Mouse (Mus musculus): Measurements from ENCODE around the gene Fbn1. TPM values are rescaled to one million over a fixed set of nuclear protein-coding genes. Genes with fewer than 3 reads are reported as not detected.

Gene Fbn1
- total and polyA plus RNA-seq, 3 experiments, result 0.04 to 0.17 (median 0.09) TPM

DNA sequence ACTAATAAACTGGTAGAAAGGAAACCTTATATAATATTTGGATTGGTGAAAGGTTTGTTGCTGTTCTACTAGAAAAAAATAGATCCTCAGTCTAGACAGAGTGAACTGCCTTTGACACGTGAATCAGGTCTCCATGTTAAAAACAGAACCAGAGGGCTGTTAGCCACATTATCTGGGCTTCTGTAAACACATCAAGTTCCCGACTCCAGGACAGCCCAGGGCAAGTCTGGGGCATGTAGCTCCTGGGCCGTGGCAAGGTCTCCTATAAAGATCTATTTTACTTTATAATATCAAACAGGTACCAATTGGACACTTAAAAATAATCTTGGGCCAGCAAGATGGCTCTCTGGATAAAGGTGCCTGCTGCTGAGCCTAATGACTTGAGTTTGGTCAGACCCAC, 251.9 kb downstream of the Fbn1 start:
- H3K9me3 ChIP-seq (replicated peaks; ENCODE audit: low read length), result peaks cover 3% of the 10 kb centered on the region
- no peaks in the 10 kb centered on the region for H3K27me3 ChIP-seq (replicated peaks)
- H3K4me1 ChIP-seq (ENCODE audit: control insufficient read depth in 1 of 2, insufficient read depth in 2 of 2), result peaks cover 4 to 16% of the 10 kb centered on the region in 2 experiments; a peak in 2 of 4 replicates
- DNase-seq (ENCODE audit: extremely low read depth), result no peak
- no peak overlapping the region for H3K4me3 ChIP-seq (replicated peaks in 1 of 3; ENCODE audit: low read depth in 2 of 3, low read length in 2 of 3, poor library complexity in 1 of 3)
- H3K27ac ChIP-seq (ENCODE audit: insufficient read depth, low read depth), result no peak overlapping the region
- no peak overlapping the region for H3K4me2 ChIP-seq (ENCODE audit: insufficient read depth, low read depth, poor library complexity, severe bottlenecking)
- no peak overlapping the region for H3K9ac ChIP-seq (ENCODE audit: insufficient read depth, low read depth)
- in situ Hi-C loops (cut with MboI; ENCODE audit: low pct_ligation_motif_present, low pct_unique_long_range_greater_than_20kb, low sequenced_read_pairs) (no loop called here), dilution Hi-C loops (cut with MboI; ENCODE audit: extremely low pct_ligation_motif_present, extremely low pct_unique_long_range_greater_than_20kb, low sequenced_read_pairs) (no loop called here)
- no peak for TF ChIP-seq BHLHE40 (IDR thresholded peaks at IDR 0.05; ENCODE audit: low read depth, low read length)
- TF ChIP-seq POLR2AphosphoS2 (IDR thresholded peaks at IDR 0.05; ENCODE audit: low read depth, low read length), result 0 out of 2 replicates have a peak, but pooled peaks have one; percentile 19
- TF ChIP-seq USF1 (IDR thresholded peaks at IDR 0.05; ENCODE audit: low read depth, low read length), result no peak
- peaks cover 64 to 92% of the 10 kb centered on the region in 2 experiments for H3K36me3 ChIP-seq (replicated peaks in 1 of 2; ENCODE audit: control insufficient read depth in 1 of 2, insufficient read depth in 1 of 2, low read length in 1 of 2)
- peaks cover 45% of the 10 kb centered on the region for H3K79me2 ChIP-seq (replicated peaks; ENCODE audit: control insufficient read depth, extremely low read depth, insufficient read depth, poor library complexity, severe bottlenecking)

GRCm38 (mm10) chr2:125254630-125255029, 253.2 kb downstream of the Fbn1 start:
- H3K4me3 ChIP-seq (replicated peaks in 1 of 3; ENCODE audit: low read depth in 2 of 3, low read length in 2 of 3, poor library complexity in 1 of 3), result no peak overlapping the region
- no peak overlapping the region for H3K9ac ChIP-seq (ENCODE audit: insufficient read depth, low read depth)
- no peak overlapping the region for H3K27ac ChIP-seq (ENCODE audit: insufficient read depth, low read depth)
- peaks cover 4 to 24% of the 10 kb centered on the region in 2 experiments; a peak in 2 of 4 replicates for H3K4me1 ChIP-seq (ENCODE audit: control insufficient read depth in 1 of 2, insufficient read depth in 2 of 2)
- H3K27me3 ChIP-seq (replicated peaks), result no peaks in the 10 kb centered on the region
- dilution Hi-C loops (cut with MboI; ENCODE audit: extremely low pct_ligation_motif_present, extremely low pct_unique_long_range_greater_than_20kb, low sequenced_read_pairs) (no loop called here), in situ Hi-C loops (cut with MboI; ENCODE audit: low pct_ligation_motif_present, low pct_unique_long_range_greater_than_20kb, low sequenced_read_pairs) (no loop called here)
- TF ChIP-seq KAT2A (IDR thresholded peaks at IDR 0.05; ENCODE audit: insufficient replicate concordance, low read length) (no peak), IRF4 (IDR thresholded peaks at IDR 0.05; ENCODE audit: low read depth, low read length) (no peak), MEF2A (IDR thresholded peaks at IDR 0.05; ENCODE audit: borderline replicate concordance, low read depth, low read length) (no peak), CHD1 (IDR thresholded peaks at IDR 0.05; ENCODE audit: low read depth, low read length) (no peak), GABPA (IDR thresholded peaks at IDR 0.05; ENCODE audit: insufficient replicate concordance, low read depth, low read length) (no peak), MYC (IDR thresholded peaks at IDR 0.05; ENCODE audit: low read depth, low read length) (no peak), MAX (IDR thresholded peaks at IDR 0.05; ENCODE audit: low read length) (no peak), ZNF384 (IDR thresholded peaks at IDR 0.05; ENCODE audit: low read depth, low read length) (no peak), USF2 (conservative IDR thresholded peaks at IDR 0.05; ENCODE audit: low read depth, low read length) (no peak), NELFE (IDR thresholded peaks at IDR 0.05; ENCODE audit: low read depth, low read length) (no peak), JUND (conservative IDR thresholded peaks at IDR 0.05; ENCODE audit: low read depth, low read length) (no peak), MAFK (IDR thresholded peaks at IDR 0.05; ENCODE audit: insufficient replicate concordance, low read length) (no peak), BHLHE40 (IDR thresholded peaks at IDR 0.05; ENCODE audit: low read depth, low read length) (no peak), HCFC1 (IDR thresholded peaks at IDR 0.05; ENCODE audit: low read depth, low read length) (no peak)
- DNase-seq (ENCODE audit: extremely low read depth), result no peak
- peaks cover 3% of the 10 kb centered on the region for H3K9me3 ChIP-seq (replicated peaks; ENCODE audit: low read length)
- peaks cover 66 to 89% of the 10 kb centered on the region in 2 experiments for H3K36me3 ChIP-seq (replicated peaks in 1 of 2; ENCODE audit: control insufficient read depth in 1 of 2, insufficient read depth in 1 of 2, low read length in 1 of 2)
- peaks cover 57% of the 10 kb centered on the region for H3K79me2 ChIP-seq (replicated peaks; ENCODE audit: control insufficient read depth, extremely low read depth, insufficient read depth, poor library complexity, severe bottlenecking)
- H3K4me2 ChIP-seq (ENCODE audit: insufficient read depth, low read depth, poor library complexity, severe bottlenecking), result no peak overlapping the region
